Mouse (Mus musculus) midbrain, embryonic 13.5 days (tissue): ENCODE measurements at regions not wholly inside any gene's neighbourhood (a gene's known extent, or its start where the extent isn't known, plus 50 kb on each side); places are given as distances from the start of the nearest gene placed in this dataset.

Source experiments
- ATAC-seq: fragments of 200-750 bp; cut with Nextera tagmentation; 2 replicates; pipeline ENCODE4 v1.8.0; 2017; ENCODE audit warnings: mild to moderate bottlenecking, moderate TSS enrichment, moderate library complexity
- H3K27ac ChIP-seq: fragments of 300-500 bp; sonication (generic); 2 replicates; pipeline ENCODE4 v1.5.1; 2015; ENCODE audit warnings: inconsistent platforms, mild to moderate bottlenecking, moderate library complexity
- H3K27me3 ChIP-seq: fragments of 300-500 bp; sonication (generic); 2 replicates; pipeline ENCODE4 v1.6.1; 2015; ENCODE audit warnings: mild to moderate bottlenecking, inconsistent platforms
- H3K36me3 ChIP-seq: fragments of 300-500 bp; sonication (generic); 2 replicates; pipeline ENCODE4 v1.6.1; 2015; ENCODE audit warnings: mild to moderate bottlenecking, inconsistent platforms
- H3K4me1 ChIP-seq: fragments of 300-500 bp; sonication (generic); replicated peaks from 2 replicates; pipeline ENCODE4 v1.6.1; 2015; ENCODE audit warnings: inconsistent platforms
- H3K4me2 ChIP-seq: fragments of 300-500 bp; sonication (generic); replicated peaks from 2 replicates; pipeline ENCODE4 v1.6.1; 2015; ENCODE audit warnings: moderate library complexity, mild to moderate bottlenecking, inconsistent platforms
- H3K4me3 ChIP-seq: fragments of 300-500 bp; sonication (generic); replicated peaks from 2 replicates; pipeline ENCODE4 v1.5.1; 2015; ENCODE audit warnings: mild to moderate bottlenecking, inconsistent platforms
- H3K9ac ChIP-seq: fragments of 300-500 bp; sonication (generic); replicated peaks from 2 replicates; pipeline ENCODE4 v1.6.1; 2015; ENCODE audit warnings: mild to moderate bottlenecking, inconsistent platforms
- H3K9me3 ChIP-seq: fragments of 300-500 bp; sonication (generic); 2 replicates; pipeline ENCODE4 v1.6.1; 2016; ENCODE audit warnings: mild to moderate bottlenecking, inconsistent platforms
- WGBS: fragments of 180-500 bp; shearing (Covaris S2); methylation state at CpG from one replicate; pipeline ENCODE4 v1.1.7; 2015; 5-methylcytosine and 5-hydroxymethylcytosine counted together

GRCm38 (mm10) chrX:145848937-145849783 is 344.2 kb upstream of the Amot start:
- 60% methylated on average over 13 of the region's 13 CpGs for WGBS

GRCm38 (mm10) chrX:145833106-145833505 is 328.1 kb upstream of the Amot start:
- Histone ChIP-seq H3K4me1 (no peaks in the 10 kb centered on the region), H3K36me3 (no peaks in the 10 kb centered on the region), H3K9ac (no peak overlapping the region), H3K4me2 (no peak overlapping the region), H3K9me3 (no peaks in the 10 kb centered on the region), H3K4me3 (no peak overlapping the region), H3K27ac (no peak overlapping the region), H3K27me3 (no peaks in the 10 kb centered on the region)
- ATAC-seq, result no peak
- WGBS, result 83% methylated on average over 1 of the region's 1 CpGs

More at GRCm38 (mm10) chrX:145848937-145849783, 344.2 kb upstream of the Amot start:
- Histone ChIP-seq H3K27me3 (no peaks in the 10 kb centered on the region), H3K9me3 (no peaks in the 10 kb centered on the region), H3K36me3 (no peaks in the 10 kb centered on the region), H3K4me2 (no peak overlapping the region), H3K4me1 (no peaks in the 10 kb centered on the region), H3K9ac (no peak overlapping the region), H3K27ac (no peak overlapping the region), H3K4me3 (no peak overlapping the region)
- peak; percentile 69 for ATAC-seq

GRCm38 (mm10) chrX:145812995-145813394 is 308.0 kb upstream of the Amot start:
- H3K4me1 ChIP-seq, result no peaks in the 10 kb centered on the region
- H3K9ac ChIP-seq, result no peak overlapping the region
- no peak overlapping the region for H3K4me3 ChIP-seq
- H3K4me2 ChIP-seq, result no peak overlapping the region
- no peaks in the 10 kb centered on the region for H3K9me3 ChIP-seq
- 63% methylated on average over 1 of the region's 1 CpGs for WGBS
- H3K36me3 ChIP-seq, result no peaks in the 10 kb centered on the region
- no peak for ATAC-seq
- no peaks in the 10 kb centered on the region for H3K27me3 ChIP-seq
- no peak overlapping the region for H3K27ac ChIP-seq
